In the genomic region with DNA sequence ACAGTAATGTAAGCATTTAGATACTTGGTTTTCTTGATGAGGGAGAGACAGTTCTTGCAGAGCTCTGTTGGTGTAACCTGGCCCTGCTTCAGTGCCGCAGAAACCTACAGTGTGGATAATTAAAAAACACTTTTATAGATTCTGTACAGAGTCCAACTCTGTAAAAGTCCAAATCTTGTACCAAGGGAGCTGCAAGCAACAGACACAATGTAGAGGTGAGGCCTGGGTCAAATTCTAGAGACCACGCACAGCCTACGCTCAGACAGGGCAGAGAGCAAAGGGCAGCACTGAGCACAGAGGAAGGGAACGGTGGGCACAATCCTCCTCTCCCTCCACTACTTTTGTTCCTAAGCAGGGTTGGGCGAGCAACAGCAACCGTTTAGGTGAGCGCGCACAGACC, we compare ENCODE assay signal across 16 mouse cellular contexts.
"Had no signal": no experiment of that assay in that cellular context is flagged by ENCODE, and none has a peak within 500 bp of the region (broad histone marks: within the 10 kb centered on the region; RNA-seq: fewer than 3 reads in every experiment).

No protein-coding gene starts in this region.

- H3K27ac ChIP-seq: hindbrain, embryonic 14.5 days; limb, embryonic 13.5 days; liver, embryonic 14.5 days; lung, embryonic 15.5 days; macrophage; neural tube, embryonic 15.5 days; stomach, postnatal 0 days had no signal

- H3K9ac ChIP-seq: hindbrain, embryonic 14.5 days; limb, embryonic 13.5 days; liver, embryonic 14.5 days; lung, embryonic 15.5 days; neural tube, embryonic 15.5 days had no signal

- H3K4me3 ChIP-seq: limb, embryonic 13.5 days; lung, embryonic 15.5 days; myocyte; neural tube, embryonic 15.5 days had no signal

- DNase-seq: layer of hippocampus, adult 9-11 months; left cerebral cortex, postnatal 4 days; lung, postnatal 14 days; right cerebral cortex, adult 18-20 months; right cerebral cortex, postnatal 25 days; thymus, postnatal 4 days had no signal

- H3K4me2 ChIP-seq: hindbrain, embryonic 14.5 days; limb, embryonic 13.5 days; lung, embryonic 15.5 days; midbrain, embryonic 11.5 days; neural tube, embryonic 15.5 days had no signal

- H3K9me3 ChIP-seq: limb, embryonic 13.5 days; lung, embryonic 15.5 days; megakaryocyte, embryonic 14.5 days; neural tube, embryonic 15.5 days had no signal

- H3K27me3 ChIP-seq: limb, embryonic 13.5 days; lung, embryonic 15.5 days; megakaryocyte, embryonic 14.5 days; neural tube, embryonic 15.5 days had no signal
